Mouse (Mus musculus) lung, postnatal 0 days (tissue): ENCODE data around the gene Pik3r5. TPM values are rescaled to one million over a fixed set of nuclear protein-coding genes. Genes with fewer than 3 reads are reported as not detected.
A peak's percentile ranks its signal among the peaks of the same experiment; 100 is the strongest.

ENCODE experiments used
- ATAC-seq: fragments of 200-750 bp; cut with Nextera tagmentation; 2 replicates; pipeline ENCODE4 v1.8.0; 2017; ENCODE audit warnings: moderate library complexity
- DNase-seq: peaks from one replicate; pipeline ENCODE4 v3.0.0-alpha.2; 2016; ENCODE audit warnings: low spot score
- H3K27ac ChIP-seq: fragments of 300-500 bp; sonication (generic); 2 replicates; pipeline ENCODE4 v1.5.1; 2014; ENCODE audit warnings: antibody characterized with exemption, mild to moderate bottlenecking, low read length, mixed read lengths
- H3K27me3 ChIP-seq: fragments of 300-500 bp; sonication (generic); replicated peaks from 2 replicates; pipeline ENCODE4 v1.6.1; 2014; ENCODE audit warnings: low read length, mixed read lengths; ENCODE audit not compliant: insufficient read depth
- H3K36me3 ChIP-seq: fragments of 300-500 bp; sonication (generic); 2 replicates; pipeline ENCODE4 v1.6.1; 2014; ENCODE audit warnings: low read length, mixed read lengths; ENCODE audit not compliant: insufficient read depth
- H3K4me1 ChIP-seq: fragments of 300-500 bp; sonication (generic); 2 replicates; pipeline ENCODE4 v1.6.1; 2014; ENCODE audit warnings: antibody characterized with exemption, low read depth, low read length, mixed read lengths; ENCODE audit not compliant: insufficient read depth
- H3K4me2 ChIP-seq: fragments of 300-500 bp; sonication (generic); replicated peaks from 2 replicates; pipeline ENCODE4 v1.6.1; 2014; ENCODE audit warnings: low read depth, mild to moderate bottlenecking, low read length, moderate library complexity, mixed read lengths
- H3K4me3 ChIP-seq: fragments of 300-500 bp; sonication (generic); 2 replicates; pipeline ENCODE4 v1.5.1; 2014; ENCODE audit warnings: low read depth, low read length
- H3K9ac ChIP-seq: fragments of 300-500 bp; sonication (generic); replicated peaks from 2 replicates; pipeline ENCODE4 v1.6.1; 2014; ENCODE audit warnings: low read depth, mild to moderate bottlenecking
- H3K9me3 ChIP-seq: fragments of 300-500 bp; sonication (generic); 2 replicates; pipeline ENCODE4 v1.6.1; 2016; ENCODE audit warnings: low read length, mixed read lengths
- CTCF ChIP-seq: IDR thresholded peaks from 2 replicates; pipeline ENCODE4 v1.5.1; 2016; ENCODE audit warnings: antibody characterized with exemption, mild to moderate bottlenecking
- EP300 ChIP-seq: IDR thresholded peaks from 2 replicates; pipeline ENCODE4 v1.6.1; 2016; ENCODE audit warnings: antibody characterized with exemption, mild to moderate bottlenecking, control low read depth
- WGBS: fragments of 180-500 bp; shearing (Covaris S2); extraction: QIAGEN DNeasy Blood & Tissue Kit; methylation state at CpG from one replicate; pipeline ENCODE4 v1.1.7; 2014; 5-methylcytosine and 5-hydroxymethylcytosine counted together
- polyA plus RNA-seq: library from polyadenylated mRNA; unstranded; fragments of >200 nt; fragmentation: Nextera tagmentation; extraction: Ambion mirVana; gene quantifications from 2 replicates; pipeline ENCODE4 v1.2.1, GENCODE M21; 2015

Gene Pik3r5
- polyA plus RNA-seq, 1 experiment from 2014 or later: 1.1 TPM

DNA sequence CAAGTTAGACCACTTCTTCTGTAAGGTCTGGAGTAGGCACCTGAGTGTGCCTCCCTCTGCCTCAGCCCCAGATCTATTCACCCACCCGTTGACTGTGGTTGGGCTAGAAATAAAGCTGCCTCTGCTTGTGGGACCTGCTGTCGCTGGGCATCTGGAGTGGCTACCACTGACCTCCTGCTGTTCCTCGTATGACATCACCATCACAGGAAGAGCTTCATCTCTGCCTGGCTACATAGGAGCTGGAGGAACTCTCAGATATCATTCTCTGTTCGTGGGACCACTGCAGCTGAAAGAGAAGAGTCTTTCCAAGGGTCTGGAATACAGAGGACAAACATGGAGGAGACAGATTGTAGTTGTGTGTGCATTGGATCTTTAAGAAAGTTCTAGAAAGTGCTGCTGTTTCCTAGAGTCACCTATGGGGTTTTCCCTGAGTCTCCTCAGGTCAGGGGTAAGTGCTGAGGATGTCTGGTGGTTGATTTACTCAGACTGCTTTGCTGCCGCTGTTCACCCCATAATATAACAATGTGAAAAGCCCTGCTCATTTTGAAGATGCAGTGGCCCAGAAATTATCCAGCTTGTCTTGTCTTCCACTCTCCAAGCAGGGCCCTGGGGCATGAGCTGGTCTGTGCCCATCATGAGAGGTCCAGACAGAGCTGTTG lies 20.0 kb downstream of the Pik3r5 start:
- H3K4me2 ChIP-seq: no peak overlapping the region
- no peak for TF ChIP-seq CTCF
- TF ChIP-seq EP300: no peak

DNA sequence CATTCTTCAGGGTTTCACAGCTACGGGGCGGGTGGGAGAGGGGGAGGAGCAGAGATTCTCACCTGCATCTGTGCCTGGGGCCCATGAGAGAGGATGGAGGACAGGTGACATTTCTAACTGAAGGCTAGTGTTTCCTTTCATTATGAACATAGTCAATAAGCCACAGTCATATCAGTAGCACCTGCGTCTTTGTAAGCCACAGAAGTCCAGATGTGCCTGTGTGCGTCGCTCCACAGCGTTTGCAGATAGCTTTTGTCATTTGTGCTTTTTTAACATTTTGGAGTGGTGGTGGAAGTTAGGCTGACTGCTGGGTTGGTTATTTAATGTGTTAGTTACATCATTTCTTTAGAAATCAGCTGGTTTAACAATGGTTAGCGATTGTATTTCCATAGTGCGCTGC lies 20.8 kb downstream of the Pik3r5 start:
- H3K9me3 ChIP-seq: no peaks in the 10 kb centered on the region
- no peak overlapping the region for H3K9ac ChIP-seq
- no peak overlapping the region for H3K27ac ChIP-seq
- no peaks in the 10 kb centered on the region for H3K36me3 ChIP-seq
- 86% methylated on average over 8 of the region's 8 CpGs for WGBS
- H3K27me3 ChIP-seq: no peaks in the 10 kb centered on the region
- DNase-seq: no peak
- H3K4me1 ChIP-seq: no peaks in the 10 kb centered on the region
- TF ChIP-seq CTCF: no peak
- TF ChIP-seq EP300: no peak
- no peak overlapping the region for H3K4me2 ChIP-seq
- no peak for ATAC-seq
- H3K4me3 ChIP-seq: no peak overlapping the region

More for the DNA sequence above, 20.0 kb downstream of the Pik3r5 start:
- ATAC-seq: no peak
- Histone ChIP-seq H3K9me3 (no peaks in the 10 kb centered on the region), H3K27me3 (no peaks in the 10 kb centered on the region), H3K36me3 (no peaks in the 10 kb centered on the region), H3K27ac (no peak overlapping the region), H3K4me1 (no peaks in the 10 kb centered on the region), H3K4me3 (no peak overlapping the region), H3K9ac (no peak overlapping the region)
- DNase-seq: no peak
- 50% methylated on average over 5 of the region's 5 CpGs for WGBS

DNA sequence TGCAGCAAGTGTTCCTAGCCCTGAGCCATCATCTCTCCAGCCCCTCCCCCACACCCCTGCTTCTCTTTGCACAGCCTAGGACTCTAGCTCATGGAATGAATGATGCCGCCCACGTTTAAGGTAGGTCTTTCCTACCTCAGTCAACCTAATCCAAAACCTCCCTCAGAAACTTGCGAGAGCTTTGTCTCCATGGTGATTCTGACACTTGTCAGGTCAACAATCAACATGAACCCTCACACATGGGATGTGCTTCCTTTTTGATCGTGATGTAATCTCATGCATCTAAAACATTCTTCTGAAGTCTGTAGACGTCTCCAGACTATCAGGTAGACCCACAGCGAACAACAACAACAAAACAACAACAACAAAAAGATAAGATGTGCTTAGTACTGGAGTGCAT lies 21.4 kb downstream of the Pik3r5 start:
- H3K4me1 ChIP-seq: no peaks in the 10 kb centered on the region
- H3K9me3 ChIP-seq: no peaks in the 10 kb centered on the region
- 56% methylated on average over 6 of the region's 6 CpGs for WGBS
- no peaks in the 10 kb centered on the region for H3K36me3 ChIP-seq
- H3K27me3 ChIP-seq: no peaks in the 10 kb centered on the region
- no peak overlapping the region for H3K4me2 ChIP-seq
- ATAC-seq (no peak), DNase-seq (no peak)
- no peak overlapping the region for H3K4me3 ChIP-seq
- no peak overlapping the region for H3K9ac ChIP-seq
- no peak overlapping the region for H3K27ac ChIP-seq
- TF ChIP-seq EP300: no peak
- no peak for TF ChIP-seq CTCF

DNA sequence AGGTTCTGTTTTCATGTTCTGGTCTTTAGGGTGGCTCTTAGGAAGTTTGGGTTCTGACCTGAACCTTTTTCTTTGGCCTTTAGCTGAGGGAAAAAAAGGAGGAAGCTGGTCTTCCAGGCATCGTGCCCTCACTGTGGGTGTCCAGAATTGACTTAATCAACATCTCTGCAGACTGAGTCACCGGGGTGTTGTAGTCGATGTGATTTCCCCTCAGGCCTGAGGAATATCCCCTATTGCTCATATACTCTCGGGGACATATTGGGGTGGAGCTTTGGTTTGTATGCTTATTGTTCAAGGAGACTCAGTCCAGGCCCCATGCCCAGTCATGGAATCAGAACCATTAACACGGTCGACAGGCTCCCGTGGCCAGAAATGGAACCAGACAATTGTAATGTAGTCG lies 26.2 kb downstream of the Pik3r5 start:
- ATAC-seq (peak; percentile 16; the same call in 1 of the 2 replicates), DNase-seq (no peak)
- Histone ChIP-seq H3K4me3 (no peak overlapping the region), H3K27ac (no peak overlapping the region), H3K36me3 (no peaks in the 10 kb centered on the region), H3K4me2 (no peak overlapping the region), H3K9me3 (no peaks in the 10 kb centered on the region), H3K4me1 (no peaks in the 10 kb centered on the region), H3K9ac (no peak overlapping the region), H3K27me3 (no peaks in the 10 kb centered on the region)
- TF ChIP-seq EP300 (no peak), CTCF (no peak)
- 70% methylated on average over 8 of the region's 8 CpGs for WGBS

DNA sequence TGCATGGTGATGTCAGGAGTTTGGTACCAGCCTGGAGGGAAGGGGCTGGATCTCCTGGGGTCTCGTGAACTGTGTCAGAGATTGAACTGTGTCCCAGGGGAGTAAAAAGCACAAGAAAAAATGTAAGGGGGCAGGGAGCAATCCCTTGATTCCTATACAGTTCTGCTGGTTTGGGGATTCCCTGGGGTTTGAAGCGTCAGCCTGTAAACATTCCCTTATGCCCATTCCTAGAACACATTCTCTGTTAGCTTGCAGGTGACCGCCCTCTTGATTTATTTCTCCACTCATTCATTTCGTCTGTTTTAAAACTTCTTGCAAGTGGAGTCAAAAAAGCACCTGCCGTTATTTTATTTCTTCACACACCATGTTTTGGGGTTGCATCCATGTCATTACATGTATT lies 27.1 kb downstream of the Pik3r5 start:
- Histone ChIP-seq H3K27ac (no peak overlapping the region), H3K4me3 (no peak overlapping the region), H3K27me3 (no peaks in the 10 kb centered on the region), H3K9ac (no peak overlapping the region), H3K4me1 (no peaks in the 10 kb centered on the region), H3K4me2 (no peak overlapping the region), H3K9me3 (no peaks in the 10 kb centered on the region), H3K36me3 (no peaks in the 10 kb centered on the region)
- no peak for TF ChIP-seq CTCF
- TF ChIP-seq EP300: no peak
- DNase-seq (no peak), ATAC-seq (no peak)
- WGBS: 73% methylated on average over 5 of the region's 5 CpGs

DNA sequence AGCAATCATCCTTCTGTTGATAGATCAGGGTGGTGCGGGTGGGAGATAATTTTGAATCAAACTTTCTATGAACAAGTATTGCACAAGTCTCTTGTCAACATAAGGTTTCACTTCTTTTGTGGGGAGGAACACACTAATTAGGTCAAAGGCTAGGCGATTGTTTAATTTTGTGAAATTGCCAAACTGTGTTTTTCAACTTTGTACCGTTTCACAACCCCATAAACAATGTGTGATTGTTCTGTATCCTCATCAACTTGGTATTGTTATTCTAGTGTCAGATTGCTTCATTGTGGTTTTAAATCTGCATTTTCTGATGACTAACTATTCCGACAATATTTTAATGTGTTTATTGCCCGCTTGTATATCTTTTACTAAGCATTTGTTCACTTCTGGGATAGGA lies 27.6 kb downstream of the Pik3r5 start:
- H3K4me3 ChIP-seq: no peak overlapping the region
- WGBS: 62% methylated on average over 5 of the region's 5 CpGs
- 0 out of 2 replicates have a peak, but pooled peaks have one; percentile 12 for ATAC-seq
- H3K4me2 ChIP-seq: no peak overlapping the region
- TF ChIP-seq CTCF (no peak), EP300 (no peak; the same call in 1 of the 2 replicates)
- H3K27me3 ChIP-seq: no peaks in the 10 kb centered on the region
- no peaks in the 10 kb centered on the region for H3K36me3 ChIP-seq
- H3K27ac ChIP-seq: no peak overlapping the region
- H3K4me1 ChIP-seq: no peaks in the 10 kb centered on the region
- DNase-seq: peak; percentile 65
- H3K9me3 ChIP-seq: no peaks in the 10 kb centered on the region
- H3K9ac ChIP-seq: no peak overlapping the region

DNA sequence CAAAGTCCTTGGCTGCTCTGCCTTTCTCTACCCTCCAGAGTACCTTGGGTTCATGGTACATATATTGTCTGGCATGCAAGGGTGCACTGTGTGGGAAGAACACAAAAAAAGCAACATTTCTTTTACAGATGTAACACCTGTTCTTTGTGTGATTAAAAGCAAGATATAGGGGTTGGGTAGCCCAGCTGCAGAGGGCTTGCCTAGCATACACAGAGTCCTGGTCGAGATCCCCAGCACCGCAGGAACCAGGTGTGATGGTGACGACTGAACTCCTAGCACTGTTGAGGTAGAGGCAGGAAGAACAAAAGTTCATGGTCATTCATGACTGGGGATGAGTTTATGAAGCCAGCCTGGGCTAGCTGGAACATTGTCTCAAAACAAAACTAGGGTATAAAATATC lies 30.8 kb downstream of the Pik3r5 start:
- Histone ChIP-seq H3K9me3 (no peaks in the 10 kb centered on the region), H3K4me1 (no peaks in the 10 kb centered on the region), H3K4me3 (no peak overlapping the region), H3K4me2 (no peak overlapping the region), H3K27ac (no peak overlapping the region), H3K36me3 (no peaks in the 10 kb centered on the region), H3K27me3 (no peaks in the 10 kb centered on the region), H3K9ac (no peak overlapping the region)
- TF ChIP-seq EP300: no peak
- no peak for TF ChIP-seq CTCF
- ATAC-seq (no peak), DNase-seq (no peak)
- 64% methylated on average over 3 of the region's 3 CpGs for WGBS
